In genomic region chr7:28893643-28894265, GRCm38 (mm10) we compare ENCODE assay signal across 7 mouse cellular contexts. TPM values are rescaled to one million over a fixed set of nuclear protein-coding genes. Genes with fewer than 3 reads are reported as not detected.
A peak's percentile ranks its signal among the peaks of the same experiment; 100 is the strongest.
DNase-seq lines count a peak whose midpoint lies in the region; ATAC-seq and TF ChIP-seq lines count a peak whose summit lies in the region.

No protein-coding gene starts in this region.

- 0 out of 2 replicates have a peak, but pooled peaks have one; percentile 30 for ATAC-seq in limb, embryonic 12.5 days (ENCODE audit: insufficient number of reproducible peaks, insufficient read depth, low FRiP score, low TSS enrichment, low read depth)
- no peak for ATAC-seq in midbrain, postnatal 0 days (ENCODE audit: low FRiP score)

- no peak for TF ChIP-seq POLR2A in thymus, adult 2 months (IDR thresholded peaks at IDR 0.05; ENCODE audit: control insufficient read depth, extremely low read depth, insufficient read depth, low read length, poor library complexity)
- no peak for TF ChIP-seq POLR2A in cortical plate, adult 2 months (IDR thresholded peaks at IDR 0.05; ENCODE audit: extremely low read depth, insufficient read depth, low read length)

- H3K9me3 ChIP-seq in limb, embryonic 12.5 days, result no peaks in the 10 kb centered on the region
- no peaks in the 10 kb centered on the region for H3K9me3 ChIP-seq in midbrain, postnatal 0 days (ENCODE audit: low read length)

- no peak for TF ChIP-seq CTCF in thymus, adult 2 months (IDR thresholded peaks at IDR 0.05; ENCODE audit: borderline replicate concordance, control insufficient read depth, extremely low read depth, insufficient read depth, low read length, poor library complexity)
- TF ChIP-seq CTCF in cortical plate, adult 2 months (IDR thresholded peaks at IDR 0.05; ENCODE audit: extremely low read depth, insufficient read depth, low read length), result peak; percentile 31; the same call in 1 of the 2 replicates
- peak; percentile 70 for TF ChIP-seq CTCF in midbrain, postnatal 0 days (IDR thresholded peaks at IDR 0.05)

- no peak overlapping the region; the same call in 1 of the 2 replicates for H3K9ac ChIP-seq in limb, embryonic 12.5 days (replicated peaks)
- no peak overlapping the region for H3K9ac ChIP-seq in midbrain, postnatal 0 days (replicated peaks; ENCODE audit: low read length, poor library complexity, severe bottlenecking)

- H3K27ac ChIP-seq in thymus, adult 2 months (ENCODE audit: control insufficient read depth, insufficient read depth, low read length), result no peak overlapping the region
- H3K27ac ChIP-seq in cortical plate, adult 2 months (ENCODE audit: insufficient read depth, low read length), result no peak overlapping the region
- peak overlapping the region; percentile 29; the same call in 1 of the 2 replicates for H3K27ac ChIP-seq in limb, embryonic 12.5 days
- no peak overlapping the region for H3K27ac ChIP-seq in midbrain, postnatal 0 days (ENCODE audit: low read depth, low read length)

- DNase-seq in thymus, adult 2 months, result peak; percentile 21
- DNase-seq in thymus, postnatal 10 days (ENCODE audit: low spot score in 2 of 2), result no peak
- DNase-seq in heart, postnatal 14 days, result peak; percentile 63 to 72
- DNase-seq in midbrain, postnatal 0 days (ENCODE audit: low spot score), result peak; percentile 53
- DNase-seq in left cerebral cortex, postnatal 14 days (ENCODE audit: low spot score in 2 of 2), result no peak

- intact Hi-C loops in heart, postnatal 14 days (cut with DNase I), result loop anchor here (5.0 kb wide), 1 partner anchor 144 kb away; no protein-coding TSS in a partner anchor
- intact Hi-C loops in left cerebral cortex, postnatal 14 days (cut with DNase I), result no loop called here

- no peak overlapping the region for H3K4me3 ChIP-seq in thymus, adult 2 months (ENCODE audit: control insufficient read depth, insufficient read depth, low read length)
- H3K4me3 ChIP-seq in cortical plate, adult 2 months (ENCODE audit: insufficient read depth, low read length), result no peak overlapping the region
- H3K4me3 ChIP-seq in limb, embryonic 12.5 days (replicated peaks), result no peak overlapping the region
- H3K4me3 ChIP-seq in midbrain, postnatal 0 days (ENCODE audit: low read depth, low read length), result no peak overlapping the region

- peaks cover 53% of the 10 kb centered on the region for H3K36me3 ChIP-seq in thymus, adult 2 months (ENCODE audit: control insufficient read depth, insufficient read depth, low read length)
- peaks cover 80% of the 10 kb centered on the region for H3K36me3 ChIP-seq in limb, embryonic 12.5 days
- peaks cover 75% of the 10 kb centered on the region for H3K36me3 ChIP-seq in midbrain, postnatal 0 days (ENCODE audit: insufficient read depth, low read length)

- WGBS in thymus, adult 2 months, result 89% methylated on average over 7 of the region's 7 CpGs
- 56% methylated on average over 7 of the region's 7 CpGs for WGBS in limb, embryonic 12.5 days
- WGBS in midbrain, postnatal 0 days, result 56% methylated on average over 7 of the region's 7 CpGs

- no peaks in the 10 kb centered on the region for H3K27me3 ChIP-seq in thymus, adult 2 months (ENCODE audit: control insufficient read depth, insufficient read depth, low read length)
- peaks cover 30% of the 10 kb centered on the region for H3K27me3 ChIP-seq in limb, embryonic 12.5 days
- H3K27me3 ChIP-seq in midbrain, postnatal 0 days (ENCODE audit: insufficient read depth, low read length), result peaks cover 9% of the 10 kb centered on the region; the same call in 1 of the 2 replicates

- peaks cover 7% of the 10 kb centered on the region; the same call in 1 of the 2 replicates for H3K4me1 ChIP-seq in thymus, adult 2 months (replicated peaks; ENCODE audit: control insufficient read depth, insufficient read depth, low read length)
- H3K4me1 ChIP-seq in cortical plate, adult 2 months (ENCODE audit: control insufficient read depth, insufficient read depth, low read length), result no peaks in the 10 kb centered on the region
- H3K4me1 ChIP-seq in limb, embryonic 12.5 days (replicated peaks), result peaks cover 10% of the 10 kb centered on the region
- H3K4me1 ChIP-seq in midbrain, postnatal 0 days (ENCODE audit: insufficient read depth, low read length), result no peaks in the 10 kb centered on the region

- no peak overlapping the region for H3K4me2 ChIP-seq in limb, embryonic 12.5 days
- no peak overlapping the region for H3K4me2 ChIP-seq in midbrain, postnatal 0 days (ENCODE audit: low read depth, low read length, poor library complexity, severe bottlenecking)

RNA-seq across cellular contexts. Expression of gene Capn12, which starts 12.5 kb away (rescaled TPM):
- polyA plus RNA-seq in thymus, adult 2 months (2012; rRNA removed), result 0.20 and 1.00 TPM in 2 replicates
- polyA plus RNA-seq in cortical plate, adult 2 months (2012; rRNA removed), result 1.2 and 1.8 TPM in 2 replicates
- under 1 TPM; 0.27 to 0.36 TPM for total RNA-seq in heart, postnatal 14 days (2021)
- 0.26 and 0.29 TPM in 2 replicates for polyA plus RNA-seq in limb, embryonic 12.5 days (2016; fragmentation: Nextera tagmentation; extraction: Ambion mirVana)
- total RNA-seq in midbrain, postnatal 0 days (2014; rRNA removed), result 0.38 and 0.57 TPM in 2 replicates
- polyA plus RNA-seq in midbrain, postnatal 0 days (2015; fragmentation: Nextera tagmentation; extraction: Ambion mirVana), result 0.26 and 0.41 TPM in 2 replicates
- total RNA-seq in left cerebral cortex, postnatal 14 days (2021), result 1 to 10 TPM in 1 of 2 experiments, under 1 TPM in 1; 0.59 to 1.3 TPM

RNA-seq across cellular contexts. Expression of gene Lgals7, which starts 30.1 kb away (rescaled TPM):
- polyA plus RNA-seq in thymus, adult 2 months (2012; rRNA removed), result 13.0 and 15.5 TPM in 2 replicates
- polyA plus RNA-seq in cortical plate, adult 2 months (2012; rRNA removed), result 1.2 and 1.3 TPM in 2 replicates
- 1 to 10 TPM; 3.2 to 3.6 TPM for total RNA-seq in heart, postnatal 14 days (2021)
- 3.4 and 4.8 TPM in 2 replicates for polyA plus RNA-seq in limb, embryonic 12.5 days (2016; fragmentation: Nextera tagmentation; extraction: Ambion mirVana)
- 0.38 and 12.5 TPM in 2 replicates for total RNA-seq in midbrain, postnatal 0 days (2014; rRNA removed)
- polyA plus RNA-seq in midbrain, postnatal 0 days (2015; fragmentation: Nextera tagmentation; extraction: Ambion mirVana), result 3.8 and 4.8 TPM in 2 replicates
- under 1 TPM in 1 of 2 experiments, not detected in 1; 0.47 TPM for total RNA-seq in left cerebral cortex, postnatal 14 days (2021)

Comparison
In these comparisons a context has a peak if more than half of its experiments do, and no peak if none do; other contexts are left out.
1. DNase-seq: peak in thymus, adult 2 months (single experiment), heart, postnatal 14 days (2 of 2) and midbrain, postnatal 0 days (single experiment); none in thymus, postnatal 10 days (0 of 2) and left cerebral cortex, postnatal 14 days (0 of 2).